Mouse (Mus musculus): ENCODE data around the gene Foxk2.

Gene Foxk2

DNA sequence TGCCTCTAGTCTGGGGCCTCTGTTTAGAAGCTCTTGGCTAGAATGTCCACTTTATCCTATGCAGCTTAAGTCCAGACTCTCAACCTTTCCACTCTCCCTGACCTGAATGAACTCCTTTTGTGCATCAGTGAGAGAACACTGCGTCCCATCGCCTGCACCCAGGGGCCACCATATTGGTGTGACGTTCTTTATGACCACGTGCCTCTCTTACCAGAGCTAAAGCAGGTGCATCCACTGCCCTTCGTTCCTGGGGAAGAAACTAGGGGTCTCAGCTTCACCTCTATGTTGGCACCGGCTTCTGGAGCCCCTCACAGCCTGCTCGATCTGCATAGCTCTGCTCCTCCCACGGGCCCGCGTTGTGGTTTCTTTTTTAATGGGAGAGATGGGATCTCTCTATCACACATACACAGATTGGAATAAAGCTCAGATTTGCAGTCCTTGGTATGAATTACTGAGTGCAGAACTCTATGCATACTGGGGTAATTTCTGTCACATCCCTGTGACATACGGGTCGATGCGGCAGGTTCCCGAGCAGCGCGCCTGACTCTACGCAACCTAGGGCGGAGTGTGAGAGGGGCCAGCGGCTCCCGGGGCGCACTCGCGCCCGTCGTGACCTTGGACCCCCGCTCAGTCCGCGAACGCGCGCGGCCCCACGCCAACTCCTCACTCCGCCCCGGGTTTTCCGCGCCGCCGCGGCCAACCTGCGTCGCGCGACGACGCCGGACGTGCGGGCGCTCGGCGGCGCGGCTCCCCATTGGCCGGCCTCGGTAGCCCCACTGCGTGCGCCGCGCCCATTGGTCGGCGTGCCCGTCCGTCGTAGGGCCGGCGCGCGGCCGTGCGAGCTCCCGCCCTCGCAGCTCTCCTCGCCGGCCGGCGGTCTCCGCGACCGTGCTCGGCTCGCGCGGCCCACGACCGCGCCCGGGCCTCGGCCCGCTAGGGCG, at the start of gene Foxk2:
Foxk2 (plus strand) TSS at position 831 of the 941 bp plus-strand sequence.
- peak; percentile 98 for DNase-seq

DNA sequence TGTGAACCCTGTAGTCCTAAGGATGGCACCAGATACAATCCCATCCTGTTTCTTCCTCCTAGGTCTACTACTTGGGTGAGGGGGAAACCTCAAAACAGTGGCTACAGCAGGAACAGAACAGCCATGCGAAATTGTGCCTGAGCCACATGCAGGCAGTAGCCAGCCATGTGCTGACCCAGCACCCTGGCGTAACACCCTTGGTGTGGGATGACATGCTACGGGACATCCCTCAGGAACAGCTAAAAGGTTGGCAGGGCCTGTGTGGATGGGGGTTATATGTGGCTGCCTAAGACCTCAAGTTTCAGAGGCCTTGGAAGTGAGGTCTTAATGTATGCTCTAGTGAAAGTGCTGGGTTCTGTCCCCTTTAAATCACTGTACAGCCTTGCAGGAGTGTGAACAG, 43.0 kb upstream of the Foxk2 start:
- DNase-seq: no peak

DNA sequence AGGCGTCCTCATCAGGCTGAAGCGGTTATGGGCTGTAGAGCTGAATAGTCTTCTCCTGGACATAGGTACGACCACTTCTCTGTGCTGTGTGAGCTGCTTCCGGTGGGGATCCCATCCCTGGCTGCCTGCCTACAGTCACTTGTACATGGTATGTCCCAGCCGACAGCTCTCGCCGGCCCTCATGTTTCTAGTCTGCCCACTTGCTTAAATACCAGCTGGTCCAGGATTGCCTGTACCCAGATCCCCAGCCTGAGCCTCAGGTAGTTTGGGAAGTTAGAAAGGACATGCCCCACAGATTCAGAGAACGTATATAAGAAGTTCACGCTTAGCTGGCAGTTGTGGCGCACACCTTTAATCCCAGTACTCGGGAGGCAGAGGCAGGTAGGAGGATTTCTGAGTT, 40.0 kb upstream of the Foxk2 start:
- DNase-seq: no peak

DNA sequence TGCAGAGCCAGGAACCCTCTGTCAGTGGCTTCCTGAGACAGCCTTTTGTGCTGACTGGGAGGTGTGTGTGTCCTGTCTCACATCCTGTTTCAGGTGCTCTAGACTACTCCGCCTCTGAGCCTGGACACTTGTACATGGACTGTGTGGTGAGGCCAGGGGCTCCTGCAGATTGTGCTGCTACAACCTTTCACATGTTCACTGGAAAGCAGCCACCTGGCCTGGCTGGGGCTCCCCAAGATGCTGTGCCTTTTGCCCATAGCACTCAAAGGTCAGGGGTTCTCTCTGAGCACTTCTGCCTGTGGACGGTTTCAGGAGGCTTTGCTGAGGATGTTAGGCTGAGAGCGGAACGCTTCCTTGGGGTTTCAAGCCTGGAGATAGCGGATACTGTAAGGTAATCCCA, 39.0 kb upstream of the Foxk2 start:
- DNase-seq: no peak

DNA sequence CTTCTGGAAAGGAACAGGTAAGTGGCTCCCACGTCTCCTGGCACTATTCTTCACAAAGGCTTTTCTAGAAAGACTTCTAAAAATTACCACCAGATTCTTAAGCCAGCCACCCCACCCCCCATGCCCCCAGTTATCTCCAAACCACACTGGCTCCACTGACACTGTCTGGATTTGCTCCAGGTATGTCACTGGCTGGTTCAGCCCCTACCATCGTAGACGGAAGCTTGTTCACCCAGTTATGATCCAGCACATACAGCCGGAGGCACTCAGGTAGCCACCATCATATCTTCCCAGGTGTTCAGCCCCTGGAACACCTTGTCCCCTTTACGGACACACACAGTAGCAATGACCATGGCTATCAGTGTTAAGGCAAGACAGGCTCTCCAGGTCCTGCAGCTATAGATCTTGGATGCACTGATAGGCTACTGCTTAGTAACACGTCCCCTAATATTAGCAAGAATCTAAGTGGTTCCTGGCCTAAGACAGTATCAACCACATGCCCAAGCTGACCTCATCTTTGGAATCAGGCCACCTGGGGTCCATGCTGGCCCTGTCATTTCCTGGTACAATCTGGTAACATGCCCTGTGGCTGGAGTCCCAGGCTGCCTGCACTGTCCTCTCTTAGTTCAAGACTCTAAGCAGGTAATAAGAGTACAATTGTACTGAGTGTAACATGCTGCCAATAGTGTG, 38.3 kb upstream of the Foxk2 start:
- DNase-seq: no peak

DNA sequence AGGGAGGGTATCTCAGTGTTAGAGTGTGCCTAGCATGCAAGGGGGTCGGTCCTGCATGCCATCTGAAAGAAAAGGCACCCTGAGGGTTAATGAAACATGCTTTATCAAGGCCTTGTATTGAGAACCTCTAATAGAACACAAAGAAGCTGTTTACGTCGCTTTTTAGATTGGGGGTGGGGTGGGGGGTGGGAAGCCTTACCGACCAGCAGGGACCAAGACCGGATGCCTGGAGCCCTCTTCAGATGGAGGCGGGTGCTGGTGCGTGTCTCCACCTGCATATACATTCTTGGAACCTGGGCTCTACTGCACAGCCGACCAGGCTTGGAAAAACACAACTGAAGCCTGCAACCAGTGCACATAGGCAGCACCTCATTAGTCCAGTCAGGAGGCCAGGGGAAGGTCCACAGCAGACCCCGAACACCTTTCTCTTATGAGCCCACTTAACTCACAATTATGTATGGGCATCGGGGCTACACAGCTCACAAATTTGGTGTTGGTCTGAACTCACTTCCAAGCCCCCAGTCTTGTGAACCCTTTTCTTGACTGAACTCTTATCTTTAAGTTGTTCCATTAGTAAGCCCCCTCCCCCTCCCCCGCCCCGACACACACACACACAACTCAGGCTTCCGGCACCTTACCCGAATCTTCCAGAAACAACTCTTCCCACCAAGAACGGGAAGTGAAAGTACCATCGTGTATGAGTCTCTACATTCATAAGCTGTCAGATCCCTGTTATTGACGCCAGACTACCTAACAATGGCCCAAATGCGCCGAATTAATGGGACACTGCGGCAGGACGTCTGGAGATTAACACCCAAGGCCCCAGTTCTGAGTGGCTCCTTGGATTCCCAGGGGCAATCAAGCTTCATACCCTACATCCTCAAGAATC, 31.4 kb upstream of the Foxk2 start:
- no peak for DNase-seq

DNA sequence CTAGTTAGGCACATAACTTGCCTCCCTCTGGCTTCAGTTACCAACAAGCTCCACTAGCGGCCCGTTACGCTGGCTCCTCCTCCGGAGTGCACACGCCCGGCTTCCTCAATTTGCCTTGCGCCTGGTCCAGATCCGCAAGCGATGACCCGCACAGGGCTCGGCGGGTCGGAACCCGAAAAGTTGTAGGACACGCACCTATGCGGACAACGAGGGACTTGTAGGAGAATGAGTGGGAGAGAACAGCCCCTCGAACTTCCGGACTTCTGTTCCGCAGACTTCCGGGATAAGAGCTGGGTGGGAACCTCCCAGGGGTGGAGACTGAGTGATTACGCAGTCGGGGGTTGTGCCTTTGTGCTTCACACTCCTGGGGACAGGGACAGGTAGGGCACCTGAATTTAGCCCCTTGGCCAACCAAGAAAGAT, 30.8 kb upstream of the Foxk2 start, which contains the start of gene Cybc1:
Cybc1 (minus strand) TSS at position 305 of the 422 bp plus-strand sequence.
- DNase-seq: peak; percentile 86

DNA sequence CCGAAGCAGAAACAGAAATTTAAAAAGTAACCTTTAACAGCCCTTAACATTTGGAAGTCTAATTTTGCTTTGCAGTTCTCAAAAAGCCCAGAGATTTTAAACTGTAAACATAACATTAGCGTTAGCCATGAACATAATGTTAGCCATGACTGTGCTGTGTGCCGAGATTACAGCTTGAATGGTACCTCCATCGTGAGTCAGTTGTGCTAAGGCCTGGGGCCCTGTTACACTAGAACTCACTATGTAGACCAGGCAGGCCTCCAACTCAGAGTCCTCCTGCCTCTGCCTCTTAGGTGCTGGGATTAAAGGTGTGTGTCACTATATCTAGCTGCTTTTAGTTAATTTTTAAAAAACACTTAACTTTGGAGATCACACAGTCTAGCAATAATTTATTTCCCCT, 28.6 kb upstream of the Foxk2 start:
- DNase-seq: no peak

DNA sequence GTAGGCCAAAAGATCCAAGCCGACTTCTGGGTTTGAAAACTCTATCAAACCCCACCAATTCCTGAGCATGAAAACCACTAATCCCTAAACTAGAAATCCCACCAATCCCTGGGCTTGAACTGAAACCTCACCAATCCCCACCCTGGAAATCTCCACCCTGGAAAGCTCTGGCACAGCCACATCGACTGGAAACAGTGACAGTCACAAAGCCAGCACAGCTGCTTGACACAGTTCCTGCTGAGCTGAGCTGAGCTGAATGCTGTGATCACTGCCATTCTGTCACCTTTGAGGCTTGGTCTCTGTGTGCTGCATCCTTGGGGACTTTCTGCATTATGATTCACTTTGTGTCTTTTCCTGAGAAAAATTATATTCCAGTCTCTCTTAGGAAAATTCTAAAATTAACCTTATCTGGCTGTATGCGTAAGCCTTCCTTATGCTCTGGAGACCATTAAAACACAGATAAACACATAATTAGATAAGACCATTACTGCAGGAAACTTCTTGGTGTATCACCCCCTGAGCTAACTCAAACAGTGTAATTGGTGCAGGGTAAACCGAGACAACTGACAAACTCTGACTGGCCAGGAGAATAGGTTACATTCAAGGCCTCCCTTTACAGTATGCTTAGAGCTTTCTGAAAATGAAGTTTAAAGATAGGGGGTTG, 28.0 kb upstream of the Foxk2 start:
- no peak for DNase-seq

DNA sequence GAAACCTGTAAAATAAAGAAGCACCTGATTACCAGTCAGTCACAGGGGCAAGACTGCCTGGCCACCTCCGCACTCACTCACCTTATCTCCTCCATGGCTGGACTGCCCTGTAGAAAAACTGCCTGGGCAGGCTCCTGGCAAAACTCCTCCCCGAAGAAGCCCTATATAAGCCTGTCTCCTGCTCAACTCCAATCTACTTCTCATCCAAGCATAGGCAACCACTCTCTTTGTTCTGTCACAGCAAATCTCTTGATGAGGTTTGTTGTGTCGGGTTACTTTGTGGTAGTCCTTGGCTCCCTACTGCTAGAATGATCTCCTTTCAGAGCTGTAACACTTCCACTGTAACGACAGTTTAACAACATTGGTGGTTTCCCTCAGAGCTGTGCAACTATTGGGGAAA, 27.1 kb upstream of the Foxk2 start:
- DNase-seq: no peak

DNA sequence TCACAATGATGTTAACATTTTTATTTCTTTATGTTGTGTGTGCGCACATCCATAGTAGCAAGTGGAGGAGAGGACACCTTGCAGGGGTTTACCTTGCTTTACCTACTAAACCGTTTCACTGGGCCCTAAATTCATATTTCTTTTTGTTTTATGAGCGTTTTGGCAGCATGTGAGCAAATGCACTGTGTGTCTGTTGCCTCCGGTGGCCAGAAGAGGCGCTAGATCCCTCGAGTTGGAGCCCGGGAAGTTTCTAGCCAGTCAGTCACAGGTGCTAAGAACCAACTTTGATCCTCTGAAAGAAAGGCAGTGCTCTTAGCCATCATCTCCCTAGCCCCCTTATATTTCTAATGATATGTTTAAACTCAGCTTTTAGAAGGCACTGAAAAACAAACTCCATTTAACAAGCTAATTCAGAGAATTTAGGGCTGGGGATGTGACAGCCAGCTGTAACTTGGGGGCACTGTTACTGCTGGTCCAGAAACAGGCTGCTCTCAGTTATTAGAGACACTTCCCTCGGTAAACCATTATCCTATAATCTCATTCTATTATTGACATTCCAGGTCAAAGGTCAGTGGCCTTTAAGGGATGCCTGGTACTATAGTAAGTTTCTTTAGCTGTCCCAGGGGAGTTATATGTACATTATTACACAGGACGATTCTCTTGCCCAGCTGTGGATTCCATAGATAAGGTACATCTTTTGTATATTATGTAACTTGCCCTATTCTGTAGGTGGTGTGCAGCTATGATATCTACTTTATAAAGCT, 24.1 kb upstream of the Foxk2 start:
- peak; percentile 57 for DNase-seq

DNA sequence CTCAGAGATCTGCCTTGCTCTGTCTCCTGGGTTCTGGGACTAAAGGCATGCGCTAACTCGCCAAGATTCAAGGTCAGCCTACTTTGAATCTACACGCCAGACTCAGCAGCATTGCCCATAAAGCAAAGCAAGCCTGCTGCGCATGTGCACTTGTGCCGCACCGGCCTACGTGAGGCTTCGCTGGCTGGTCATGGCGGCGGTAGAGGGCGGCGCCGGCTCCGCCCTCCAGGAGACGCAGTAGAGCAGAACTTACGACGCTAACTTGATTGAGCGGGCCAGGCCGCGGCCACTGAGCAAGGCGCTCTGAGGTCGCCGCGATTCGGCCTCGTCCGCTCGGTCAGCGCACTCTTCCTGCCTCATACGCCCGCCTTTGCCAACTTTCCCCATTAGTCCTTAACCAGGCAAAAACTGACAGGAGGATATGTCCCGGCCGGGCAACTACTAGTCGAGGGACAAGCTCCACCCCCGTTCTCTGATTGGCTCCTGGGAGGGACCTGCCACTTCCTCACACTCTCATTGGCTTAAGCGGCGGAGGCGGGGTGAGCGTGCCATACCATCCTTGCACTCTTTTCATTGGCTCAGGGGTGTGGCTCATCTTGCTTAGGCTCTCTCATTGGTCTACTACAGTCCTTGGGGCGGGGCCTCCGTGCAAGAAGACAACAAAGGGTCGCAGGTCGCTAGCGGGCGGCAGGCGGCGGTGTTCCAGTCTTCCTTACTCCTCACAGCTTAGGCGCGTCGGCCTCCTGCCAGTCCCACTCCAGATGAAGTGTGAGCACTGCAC, 23.0 kb upstream of the Foxk2 start, which contains the start of gene Narf:
Narf (plus strand) TSS at position 690 of the 781 bp plus-strand sequence.
- DNase-seq: peak; percentile 100

DNA sequence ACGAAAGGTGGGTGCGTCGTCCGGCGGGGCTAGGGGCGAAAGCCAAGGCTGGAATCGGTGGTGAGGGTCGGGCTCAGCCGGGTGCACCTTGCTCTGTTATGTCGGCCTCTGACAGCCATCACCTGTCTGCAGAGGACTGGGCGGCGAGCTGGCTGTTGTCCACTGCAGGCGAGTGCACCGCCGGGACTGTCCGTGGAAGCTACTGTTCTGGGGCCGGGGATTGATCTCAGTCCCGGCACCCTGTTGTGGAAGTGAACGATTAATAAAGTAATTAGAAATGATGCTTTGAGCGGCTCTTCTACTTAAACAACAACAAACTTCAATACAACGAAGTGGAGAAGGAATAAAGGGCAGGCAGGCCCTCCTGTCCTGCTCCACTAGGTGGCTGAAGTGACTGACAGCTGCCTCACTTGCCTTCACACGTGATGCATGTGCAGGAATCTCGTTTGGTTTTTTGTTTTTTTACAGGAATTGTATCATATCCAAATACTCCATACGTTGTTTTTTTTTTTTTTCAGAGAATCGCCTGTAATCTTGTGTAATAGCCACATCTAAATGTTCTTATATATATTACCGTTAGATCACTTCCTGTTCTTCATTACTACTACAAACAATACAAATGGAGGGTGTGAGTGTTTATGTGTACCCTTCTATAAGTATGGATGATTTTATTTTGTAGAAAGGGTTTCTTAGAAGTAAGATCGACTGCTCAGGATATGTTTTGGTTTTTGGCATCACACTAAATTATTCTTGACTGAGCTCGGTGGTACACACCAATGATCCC, 22.3 kb upstream of the Foxk2 start:
- DNase-seq: peak; percentile 70

DNA sequence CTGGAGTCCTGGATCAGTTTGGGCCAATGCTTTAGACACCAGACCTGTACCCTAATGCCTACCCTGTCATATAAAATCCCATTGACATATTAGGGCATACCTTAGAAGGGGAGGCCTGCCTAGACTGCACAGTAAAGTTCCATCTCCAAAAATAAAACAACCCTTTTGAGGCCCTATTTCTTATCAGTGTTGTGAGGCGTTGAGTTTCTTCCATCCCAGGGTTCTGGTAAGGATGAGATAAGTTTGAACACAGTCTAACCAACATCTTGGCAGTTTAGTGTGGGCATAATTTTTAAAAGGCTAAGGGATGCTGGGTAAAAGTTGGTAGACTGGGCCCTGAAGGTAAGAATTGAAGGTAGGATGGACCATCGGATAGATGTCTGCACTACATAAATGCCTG, 20.1 kb upstream of the Foxk2 start:
- no peak for DNase-seq

DNA sequence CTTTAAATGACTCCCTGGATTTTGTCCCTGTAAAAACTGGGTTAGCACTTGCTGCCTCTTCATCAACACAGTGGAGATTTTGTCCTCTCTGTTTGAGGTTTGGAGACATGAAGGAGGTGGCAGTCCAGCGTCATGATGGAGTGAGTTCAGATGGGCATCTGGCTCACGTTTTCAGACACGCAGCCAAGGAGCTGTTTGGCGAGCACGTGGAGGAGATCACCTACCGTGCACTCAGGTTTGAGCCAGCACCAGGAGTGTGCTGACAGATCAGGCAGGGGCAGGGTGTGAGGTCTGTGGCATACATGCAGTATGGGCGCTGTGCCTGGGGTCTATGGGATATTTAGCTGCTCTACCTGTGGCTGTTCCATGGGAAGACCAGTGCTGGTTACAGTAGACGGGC, 9.6 kb upstream of the Foxk2 start:
- no peak for DNase-seq

DNA sequence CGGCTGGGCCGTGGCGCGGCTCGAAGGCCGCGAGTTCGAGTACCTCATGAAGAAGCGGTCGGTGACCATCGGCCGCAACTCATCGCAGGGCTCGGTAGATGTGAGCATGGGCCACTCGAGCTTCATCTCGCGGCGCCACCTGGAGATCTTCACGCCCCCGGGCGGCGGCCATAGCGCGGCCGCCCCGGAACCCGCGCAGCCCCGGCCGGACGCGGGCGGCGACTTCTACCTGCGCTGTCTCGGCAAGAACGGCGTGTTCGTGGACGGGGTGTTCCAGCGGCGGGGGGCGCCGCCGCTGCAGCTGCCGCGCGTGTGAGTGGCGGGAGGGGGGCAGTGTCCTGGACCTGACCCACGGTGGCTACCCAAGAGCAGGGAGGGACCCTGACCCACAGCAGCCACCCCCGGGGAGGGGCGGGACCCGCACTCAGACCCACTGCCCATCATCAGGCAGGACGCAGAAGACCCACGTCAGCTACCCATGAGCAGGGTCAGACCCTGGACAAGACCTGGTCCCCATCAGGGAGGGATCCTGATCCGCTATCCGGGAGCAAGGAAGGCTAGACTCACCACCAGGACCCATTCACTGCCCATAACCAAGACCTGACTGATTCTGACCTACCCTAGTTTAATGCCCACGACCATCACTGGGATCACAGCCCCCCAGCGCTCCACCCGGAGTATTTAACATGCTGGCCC, 569 bp downstream of the Foxk2 start:
- DNase-seq: peak; percentile 50

DNA sequence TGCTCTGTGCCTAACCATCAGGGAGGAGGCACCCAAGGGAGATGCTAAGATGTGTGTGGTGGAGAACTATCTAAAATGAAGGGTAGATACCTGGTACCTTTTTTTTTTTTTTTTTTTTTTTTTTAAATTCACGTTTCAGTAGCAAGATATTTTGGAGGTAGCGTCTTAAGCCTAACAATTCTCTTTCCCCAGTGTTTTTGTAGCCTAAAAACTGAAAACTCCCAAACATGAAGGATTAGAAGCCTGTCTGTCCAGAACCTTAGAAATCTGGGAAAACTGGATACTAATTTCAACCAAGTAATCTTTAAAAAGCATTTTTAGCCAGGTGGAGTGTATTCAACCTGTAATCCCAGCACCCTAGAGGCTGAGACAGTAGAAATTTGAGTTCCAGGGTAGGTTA, 1.3 kb downstream of the Foxk2 start:
- no peak for DNase-seq

DNA sequence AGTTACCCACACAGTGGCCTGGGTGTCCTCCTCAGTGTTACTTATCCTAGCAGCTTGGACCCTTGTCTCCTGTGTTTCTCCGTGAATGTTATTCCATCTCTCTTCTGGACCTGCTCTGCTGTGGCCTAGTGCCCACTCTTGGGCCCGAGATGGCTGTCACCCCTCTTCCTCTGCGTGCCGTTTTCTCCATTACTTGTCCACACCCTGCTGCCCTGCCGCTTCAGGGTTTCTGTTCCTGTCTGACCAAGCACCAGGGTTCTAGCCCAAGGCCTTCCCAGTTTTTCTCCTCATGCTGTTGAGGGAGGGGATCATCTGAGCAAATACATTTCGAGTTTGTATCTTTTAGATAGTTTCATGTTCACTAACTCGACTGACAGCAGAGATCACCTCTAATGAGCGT, 17.7 kb downstream of the Foxk2 start:
- no peak for DNase-seq

DNA sequence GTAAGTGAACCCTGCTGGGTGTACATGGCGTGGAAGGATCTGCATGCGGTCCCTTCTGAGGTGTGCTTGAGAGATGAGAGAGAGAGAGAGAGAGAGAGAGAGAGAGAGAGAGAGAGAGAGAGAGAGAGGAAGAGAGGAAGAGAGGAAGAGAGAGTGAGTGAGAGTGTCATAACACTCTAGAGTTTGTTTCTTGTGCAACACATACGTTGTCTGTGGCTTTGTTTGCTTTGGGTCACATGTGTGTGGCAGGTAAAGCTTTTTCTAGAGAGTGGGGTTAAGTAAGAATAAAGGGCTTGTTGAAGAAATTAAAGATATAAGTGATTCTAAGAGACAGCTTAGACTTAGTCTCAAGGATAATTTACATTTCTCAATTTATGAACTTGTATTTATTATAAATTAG, 18.2 kb downstream of the Foxk2 start:
- DNase-seq: no peak

Data from embryo, embryonic 11 days (tissue).